Mouse (Mus musculus) adrenal gland, postnatal 25 days (tissue): ENCODE results near the gene Fbxo47. TPM values are rescaled to one million over a fixed set of nuclear protein-coding genes. Genes with fewer than 3 reads are reported as not detected.

Experiments used
- DNase-seq: peaks from one replicate; pipeline ENCODE4 v3.0.0; 2021; ENCODE audit warnings: mixed read lengths
- long read RNA-seq: library from polyadenylated mRNA; stranded (forward); transcript quantifications from one replicate; pipeline ENCODE4 v2.0.0, GENCODE M21; 2021
- total RNA-seq: library from RNA; stranded (reverse); gene quantifications from 2 replicates; pipeline ENCODE4 v1.2.3, GENCODE M21; 2021

The Fbxo47 gene
- total RNA-seq, result 1.2 TPM in 1 of 2 replicates, not detected in the other
- long read RNA-seq, result 0 reads

GRCm38 (mm10) chr11:97883918-97884600, at the start of gene Fbxo47:
Fbxo47 (minus strand) TSS chr11:97884154.
- DNase-seq, result peak; percentile 95

DNA sequence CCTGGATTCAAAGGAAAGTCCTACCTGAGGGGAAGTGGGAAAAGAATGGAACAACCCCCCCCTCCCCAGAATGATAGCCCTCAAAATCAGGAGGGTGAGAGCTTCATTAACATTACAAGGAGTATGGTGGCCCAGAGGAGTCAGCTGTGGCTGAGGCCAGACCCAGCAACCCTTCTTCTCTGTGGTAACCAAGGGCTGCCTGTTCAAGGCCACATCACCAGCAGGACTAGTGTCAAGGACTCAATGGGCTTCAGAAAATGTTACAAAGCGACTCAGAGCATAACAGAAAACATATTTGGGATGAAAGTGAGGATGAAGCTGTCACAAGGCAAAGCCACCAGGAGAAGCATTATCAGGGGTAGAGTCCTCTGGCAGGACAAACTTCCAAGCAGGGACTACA, 49.6 kb upstream of the Fbxo47 start:
- DNase-seq, result no peak

DNA sequence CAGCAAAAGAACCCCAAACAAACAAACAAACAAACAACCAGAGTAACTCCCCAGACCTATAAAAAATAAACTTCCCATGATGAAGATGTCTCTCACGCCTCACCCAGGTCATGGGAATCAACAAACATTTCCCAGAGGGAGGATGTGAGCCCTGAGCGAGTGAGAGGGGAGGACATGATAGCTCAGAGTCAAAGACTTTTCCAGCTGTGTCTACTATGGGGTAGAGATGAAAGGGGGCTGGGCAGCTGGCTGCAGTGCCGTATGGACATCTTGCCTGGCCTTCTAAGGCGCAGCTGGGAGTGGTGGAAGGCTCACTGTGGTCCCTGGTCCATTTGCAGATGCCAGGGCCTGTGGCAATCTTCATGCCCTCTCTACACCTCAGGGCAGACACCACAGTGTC, 45.0 kb upstream of the Fbxo47 start:
- DNase-seq, result no peak

- DNase-seq, result peak; percentile 26
These were observed 40.3 kb upstream of the Fbxo47 start for GRCm38 (mm10) chr11:97924217-97924616.

DNA sequence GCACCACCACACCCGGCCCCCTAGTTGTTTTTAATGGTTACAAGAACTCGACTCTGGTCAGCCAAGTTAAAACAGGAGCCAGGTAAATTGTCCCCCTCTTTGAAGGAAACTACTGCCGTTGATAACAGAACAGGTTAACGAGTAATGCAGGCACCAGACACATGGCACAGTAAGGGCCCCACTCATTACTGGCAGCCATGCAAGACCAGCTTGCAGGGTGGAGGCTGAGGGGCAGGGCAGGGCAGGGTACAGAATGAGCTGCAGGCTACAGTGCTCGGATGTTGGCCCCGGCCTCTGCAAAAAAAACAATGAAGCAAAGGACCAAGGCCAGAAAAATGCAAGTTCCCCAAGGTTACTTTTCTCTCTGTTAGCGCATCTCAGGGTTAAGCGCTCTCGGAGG, 39.7 kb upstream of the Fbxo47 start:
- DNase-seq, result no peak

GRCm38 (mm10) chr11:97915974-97916503, 32.1 kb upstream of the Fbxo47 start:
- DNase-seq, result no peak

- DNase-seq, result no peak
These were observed 31.5 kb upstream of the Fbxo47 start for GRCm38 (mm10) chr11:97915471-97915870.

DNA sequence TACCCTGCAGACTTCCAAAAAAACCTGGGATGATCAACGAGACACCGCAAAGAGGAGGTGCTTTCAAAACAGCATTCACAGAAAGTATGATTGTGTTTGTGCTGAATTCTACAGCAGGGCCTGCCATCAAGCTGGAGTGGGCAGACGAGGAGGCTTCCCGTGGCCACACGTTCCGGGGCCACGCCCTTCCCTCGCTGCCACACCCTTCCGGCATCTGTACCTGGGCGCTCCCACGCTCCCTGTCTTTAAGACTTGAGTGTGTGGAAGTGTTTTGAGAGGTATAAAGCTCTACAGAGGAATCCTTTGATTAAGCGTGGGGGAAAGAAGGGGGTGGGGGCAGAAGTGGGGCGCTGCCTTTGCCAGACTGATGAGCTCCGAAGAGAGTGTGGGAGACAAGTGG, 29.2 kb upstream of the Fbxo47 start:
- DNase-seq, result no peak

- no peak for DNase-seq
These were observed 24.8 kb upstream of the Fbxo47 start for GRCm38 (mm10) chr11:97908634-97909348.

DNA sequence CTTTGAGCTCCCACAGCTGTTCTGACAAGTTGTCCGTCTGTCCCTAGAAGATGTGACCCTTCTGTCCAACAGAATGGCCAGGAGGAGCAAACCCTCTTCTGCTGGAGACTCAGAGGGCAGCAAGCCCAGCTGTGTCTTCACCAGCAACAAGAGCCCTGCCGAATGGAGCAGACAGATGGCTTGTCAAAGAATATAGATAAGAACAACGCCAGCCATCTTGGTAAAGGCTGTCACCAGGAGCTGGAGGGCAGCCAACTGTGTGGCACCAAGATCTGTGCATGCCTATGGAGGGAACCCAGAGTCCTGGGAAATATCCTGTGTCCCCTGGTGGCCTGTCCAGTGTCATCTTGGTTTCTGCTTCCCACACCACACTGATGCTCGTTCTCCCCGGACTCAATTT, 24.0 kb upstream of the Fbxo47 start:
- no peak for DNase-seq

DNA sequence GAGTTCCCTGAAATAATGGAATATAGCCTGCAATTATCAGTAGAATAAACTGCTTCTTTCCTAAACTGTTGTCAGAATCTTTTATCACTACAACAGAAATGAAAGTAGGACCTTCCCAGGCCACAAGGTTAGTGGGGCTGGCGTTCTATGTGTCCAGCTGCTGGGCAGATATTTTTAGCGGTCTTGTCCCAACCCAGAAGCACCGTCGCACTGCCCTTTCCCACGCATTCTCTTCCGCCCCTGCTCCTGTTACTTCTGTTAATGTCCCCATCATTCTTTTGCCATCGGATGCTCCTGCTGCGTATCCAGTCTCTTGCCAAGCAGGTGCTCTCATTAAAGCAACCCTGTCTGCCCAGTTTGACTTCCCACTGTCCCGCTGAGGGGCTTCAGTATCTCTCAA, 23.0 kb upstream of the Fbxo47 start:
- no peak for DNase-seq

GRCm38 (mm10) chr11:97905941-97906340, 22.0 kb upstream of the Fbxo47 start:
- no peak for DNase-seq

GRCm38 (mm10) chr11:97905540-97905939, 21.6 kb upstream of the Fbxo47 start:
- DNase-seq, result no peak

- no peak for DNase-seq
These were observed 20.8 kb upstream of the Fbxo47 start for GRCm38 (mm10) chr11:97904801-97905200.

- no peak for DNase-seq
These were observed 17.9 kb upstream of the Fbxo47 start for GRCm38 (mm10) chr11:97901806-97902205.

DNA sequence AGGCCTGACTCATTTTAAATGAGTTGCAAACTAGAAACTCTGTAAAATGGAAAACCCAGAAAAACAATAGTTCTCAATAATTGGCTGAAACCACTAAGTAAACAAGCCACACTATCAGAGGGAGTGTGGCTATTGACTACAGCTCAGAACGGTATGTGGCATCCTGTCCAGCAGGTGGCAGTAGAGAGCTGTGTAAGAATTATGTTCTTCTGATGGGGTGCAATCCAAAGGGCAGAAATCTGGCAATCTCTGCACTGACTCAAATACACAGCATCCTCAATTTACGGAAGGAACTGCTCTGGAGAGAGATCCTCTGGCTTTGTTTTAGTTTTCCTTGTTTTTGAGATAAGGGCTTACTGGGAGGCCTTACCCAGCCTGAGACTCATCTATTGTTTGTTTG, 15.9 kb upstream of the Fbxo47 start:
- DNase-seq, result peak; percentile 85

- no peak for DNase-seq
These were observed 13.7 kb upstream of the Fbxo47 start for GRCm38 (mm10) chr11:97897568-97898185.

- no peak for DNase-seq
These were observed 12.7 kb upstream of the Fbxo47 start for GRCm38 (mm10) chr11:97896655-97897054.

GRCm38 (mm10) chr11:97891821-97892220, 7.9 kb upstream of the Fbxo47 start:
- DNase-seq, result no peak

DNA sequence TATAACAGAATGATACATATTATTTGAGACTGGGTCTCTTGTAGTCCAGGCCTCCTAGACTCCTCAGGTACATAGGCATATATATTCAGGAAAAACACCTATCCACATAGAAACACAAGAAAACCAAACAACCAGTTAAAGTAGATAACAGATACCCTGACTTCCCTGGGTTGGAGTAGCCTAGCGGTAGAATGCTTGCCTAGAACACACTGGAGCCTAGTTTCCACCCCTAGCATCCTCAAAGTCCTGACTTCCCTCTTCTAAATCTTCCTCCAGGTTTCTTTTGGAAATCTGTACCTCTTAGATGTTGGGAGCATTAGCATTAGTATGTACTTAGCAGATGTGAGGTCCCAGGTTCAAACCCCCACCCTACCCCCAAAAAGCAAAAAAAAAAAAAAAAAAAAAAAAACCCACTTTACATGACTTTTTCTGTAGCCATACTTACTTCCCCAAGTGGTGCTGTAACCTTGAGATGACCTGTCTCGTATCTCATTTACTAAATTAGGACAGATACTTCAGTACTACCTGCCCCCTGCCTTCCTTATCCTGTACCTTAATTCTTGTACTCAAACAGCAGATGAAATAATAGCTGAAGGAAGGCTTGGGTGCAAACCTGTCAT, 1.5 kb upstream of the Fbxo47 start:
- no peak for DNase-seq

GRCm38 (mm10) chr11:97884601-97885185, 739 bp upstream of the Fbxo47 start:
- no peak for DNase-seq

GRCm38 (mm10) chr11:97883542-97883917, 424 bp downstream of the Fbxo47 start:
- DNase-seq, result peak; percentile 70
